Mouse (Mus musculus) frontal cortex, postnatal 14 days (tissue): ENCODE results near the gene Cenph.
"Not testable (repeated sequence)": the region's sequence is repeated elsewhere in the genome, so short reads cannot be mapped to it uniquely, and the experiment has no call there.

ENCODE experiments used
- DNase-seq, 2 experiments: peaks; one replicate each; pipeline ENCODE4 v3.0.0; 2022; ENCODE audit warnings: low spot score in 2 of 2

Cenph gene

DNA sequence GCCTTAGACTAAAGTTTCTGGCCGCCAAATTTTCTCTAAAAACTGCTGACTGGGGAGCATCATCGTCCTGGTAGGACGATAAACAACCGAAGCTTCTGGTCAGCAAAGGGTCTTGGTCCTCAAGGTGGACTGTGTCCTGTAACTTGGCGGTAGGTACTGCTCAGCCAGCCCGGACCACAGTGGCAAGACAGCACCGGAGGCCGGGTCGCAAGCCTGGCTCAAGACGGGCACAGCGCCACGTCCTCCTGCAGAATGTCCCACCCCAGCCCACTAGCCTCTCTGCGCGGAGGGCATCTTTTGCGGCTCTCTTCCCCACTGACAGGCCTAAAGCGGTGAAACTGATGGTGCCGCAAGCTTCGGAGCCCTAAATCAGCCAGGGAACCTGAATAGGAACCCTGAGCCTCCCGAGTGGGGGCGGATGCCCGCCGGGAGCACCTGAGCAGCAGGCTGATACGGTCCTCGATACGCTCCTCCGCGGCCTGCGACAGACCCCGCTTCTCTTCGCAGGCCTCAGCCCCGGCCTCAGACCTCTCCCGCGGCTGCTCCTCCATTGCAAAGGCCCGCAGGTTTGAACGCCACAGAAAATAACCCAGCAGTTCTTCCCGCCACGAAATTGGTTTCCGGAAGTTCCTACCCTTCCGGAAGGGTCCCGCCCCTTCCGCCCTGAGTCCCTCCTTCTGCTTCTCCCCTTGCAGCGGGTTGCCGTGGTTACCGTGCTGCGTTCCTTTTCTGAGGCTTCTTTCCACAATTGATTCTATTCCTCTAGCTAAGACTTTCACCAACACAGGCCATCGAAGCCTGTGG lies at the start of gene Cenph:
Cenph (minus strand) TSS at position 648 of the 804 bp plus-strand sequence.
- DNase-seq: peak; percentile 63 to 74

DNA sequence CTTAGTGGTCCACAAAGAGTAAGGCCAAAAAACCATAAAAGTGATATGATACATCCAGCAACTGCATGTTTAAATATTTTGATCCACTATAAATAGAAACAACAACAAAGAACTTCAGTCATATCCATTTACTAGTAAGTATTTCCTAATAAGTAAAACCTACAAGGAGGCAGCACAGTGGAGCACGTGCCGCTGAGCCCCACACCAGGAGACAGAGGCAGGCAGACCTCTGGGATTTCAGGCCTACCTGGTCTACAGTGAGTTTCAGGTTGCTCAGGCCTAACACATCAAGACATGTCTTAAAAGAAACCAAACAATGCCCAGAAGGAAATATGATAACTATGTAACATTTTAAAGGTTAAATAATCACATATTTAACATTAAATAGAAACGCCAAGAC lies 49.2 kb upstream of the Cenph start:
- DNase-seq: no peak

DNA sequence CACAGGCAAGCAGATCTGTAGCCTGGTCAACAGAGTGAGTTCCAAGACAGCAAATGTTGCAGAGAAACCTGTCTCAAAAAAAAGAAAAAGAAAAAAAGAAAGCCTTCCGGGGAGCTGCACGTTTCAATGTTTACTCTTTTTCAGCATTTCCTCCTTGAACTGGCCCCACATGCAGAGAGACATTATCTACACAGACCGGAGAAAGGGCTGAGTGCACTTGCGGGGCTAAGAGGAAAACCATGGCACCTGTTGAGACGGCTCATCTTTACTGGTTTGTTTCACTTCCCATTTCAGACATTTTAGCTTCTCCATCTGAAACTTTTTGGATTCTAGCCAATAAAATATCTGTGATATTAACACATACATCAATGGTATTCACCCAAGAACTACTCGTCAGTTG lies 48.6 kb upstream of the Cenph start:
- DNase-seq: no peak

DNA sequence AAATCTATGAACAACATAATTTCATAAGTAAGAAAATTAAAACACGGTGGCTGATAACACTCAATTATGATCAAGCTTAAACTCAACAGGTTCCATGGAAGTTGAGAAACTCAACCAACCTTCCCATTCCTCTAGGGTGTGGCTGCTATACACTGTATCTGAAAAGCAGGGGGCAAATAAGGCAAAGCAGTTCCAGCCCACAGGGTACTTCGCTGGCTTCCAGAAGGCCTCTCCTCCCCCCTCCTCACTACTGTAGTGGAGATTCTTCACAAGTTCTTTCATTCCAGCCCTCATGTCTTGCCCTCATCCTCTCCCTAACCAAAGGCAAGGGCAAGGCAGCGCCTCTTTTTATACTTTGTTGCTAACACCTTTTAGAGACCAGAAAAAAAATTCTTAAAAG lies 48.2 kb upstream of the Cenph start:
- no peak for DNase-seq

DNA sequence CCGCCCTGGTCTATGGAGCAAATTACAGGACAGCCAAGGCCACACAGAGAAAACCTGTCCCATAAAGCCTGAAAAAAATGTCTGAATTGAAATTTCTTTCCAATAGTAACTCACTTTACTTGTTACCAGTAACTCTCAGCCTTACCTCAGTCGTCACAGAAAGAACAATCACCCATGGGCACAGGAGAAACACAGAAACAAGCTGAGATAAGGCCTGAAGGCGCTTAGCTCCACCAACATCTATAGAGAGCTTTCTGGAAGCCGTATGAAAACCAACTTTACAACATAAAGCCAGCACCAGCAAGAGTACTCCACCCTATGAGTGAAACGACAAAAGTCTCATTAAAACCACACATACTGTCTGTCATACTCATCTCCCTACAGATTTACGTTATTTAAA lies 38.8 kb upstream of the Cenph start:
- no peak for DNase-seq

DNA sequence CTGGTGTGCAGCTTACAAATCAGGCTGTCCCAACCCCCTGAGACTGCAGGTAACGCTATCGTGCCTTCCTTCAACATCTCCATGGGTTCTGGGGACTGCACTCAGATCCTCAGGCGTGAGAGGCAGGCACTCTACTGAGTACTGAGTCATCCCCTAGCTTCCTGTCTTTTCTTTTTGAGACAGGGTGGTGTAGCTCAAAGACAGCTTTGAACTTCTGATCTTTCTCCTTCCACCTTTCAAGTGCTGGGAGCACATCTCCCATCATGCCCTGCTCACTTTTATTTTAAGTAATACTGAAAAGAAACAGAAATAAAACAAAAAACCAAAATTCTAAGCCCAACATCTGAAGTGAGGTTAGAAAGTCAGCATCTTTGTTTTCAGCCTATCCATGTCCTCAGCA lies 30.1 kb upstream of the Cenph start:
- no peak for DNase-seq

DNA sequence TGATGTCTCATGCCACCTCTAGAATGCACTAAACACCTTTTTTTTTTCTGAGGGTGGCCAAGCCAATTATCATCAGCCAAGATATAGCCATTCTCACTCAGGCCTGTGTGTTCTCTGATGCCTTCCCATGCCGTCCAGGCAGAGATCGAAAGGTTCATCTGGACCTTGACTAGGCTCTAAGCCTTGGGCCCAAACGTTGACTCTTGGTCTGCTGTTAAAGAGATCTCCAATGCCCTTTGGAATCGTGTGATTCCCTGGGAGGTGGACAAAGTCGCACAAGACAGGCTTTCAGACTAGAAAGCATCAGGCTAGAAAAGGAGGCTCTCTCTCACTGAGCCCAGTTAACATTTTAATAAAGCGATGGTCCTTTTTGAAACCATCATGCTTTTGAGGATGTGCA lies 21.5 kb upstream of the Cenph start:
- DNase-seq: no peak

DNA sequence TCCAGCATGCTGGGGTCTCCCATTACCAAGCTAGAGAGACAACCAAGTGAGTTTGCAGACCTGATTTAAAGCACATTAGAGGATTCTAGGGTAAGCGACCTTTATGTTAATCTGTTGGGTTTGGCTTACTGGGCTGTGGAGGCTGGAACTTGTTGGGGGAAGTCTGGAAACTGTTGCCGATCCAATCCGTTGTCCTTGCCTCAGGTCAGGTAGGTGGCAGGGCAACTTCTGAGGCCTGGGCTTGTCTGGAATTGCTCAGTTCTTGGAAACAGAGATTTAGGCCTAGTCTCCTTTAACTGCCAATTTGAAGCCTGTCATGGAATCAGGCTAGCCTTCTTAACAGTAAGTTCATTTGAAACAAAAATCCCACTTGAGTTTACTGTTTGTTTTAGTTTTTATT lies 13.4 kb upstream of the Cenph start:
- no peak for DNase-seq

DNA sequence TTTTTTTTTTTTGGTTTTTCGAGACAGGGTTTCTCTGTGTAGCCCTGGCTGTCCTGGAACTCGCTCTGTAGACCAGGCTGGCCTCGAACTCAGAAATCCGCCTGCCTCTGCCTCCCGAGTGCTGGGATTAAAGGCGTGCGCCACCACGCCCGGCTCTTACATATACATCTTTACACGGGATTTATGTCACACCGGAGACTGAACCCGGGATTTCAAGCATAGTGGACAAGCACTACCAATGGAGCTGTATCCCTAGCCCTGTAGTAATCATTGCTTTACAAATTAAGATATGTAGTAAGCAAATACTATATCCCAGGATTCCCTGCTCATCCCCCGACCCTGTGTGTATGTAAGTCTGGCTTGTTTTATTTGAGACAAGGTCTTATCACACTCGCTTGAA lies 12.4 kb upstream of the Cenph start:
- not testable (repeated sequence) for DNase-seq

DNA sequence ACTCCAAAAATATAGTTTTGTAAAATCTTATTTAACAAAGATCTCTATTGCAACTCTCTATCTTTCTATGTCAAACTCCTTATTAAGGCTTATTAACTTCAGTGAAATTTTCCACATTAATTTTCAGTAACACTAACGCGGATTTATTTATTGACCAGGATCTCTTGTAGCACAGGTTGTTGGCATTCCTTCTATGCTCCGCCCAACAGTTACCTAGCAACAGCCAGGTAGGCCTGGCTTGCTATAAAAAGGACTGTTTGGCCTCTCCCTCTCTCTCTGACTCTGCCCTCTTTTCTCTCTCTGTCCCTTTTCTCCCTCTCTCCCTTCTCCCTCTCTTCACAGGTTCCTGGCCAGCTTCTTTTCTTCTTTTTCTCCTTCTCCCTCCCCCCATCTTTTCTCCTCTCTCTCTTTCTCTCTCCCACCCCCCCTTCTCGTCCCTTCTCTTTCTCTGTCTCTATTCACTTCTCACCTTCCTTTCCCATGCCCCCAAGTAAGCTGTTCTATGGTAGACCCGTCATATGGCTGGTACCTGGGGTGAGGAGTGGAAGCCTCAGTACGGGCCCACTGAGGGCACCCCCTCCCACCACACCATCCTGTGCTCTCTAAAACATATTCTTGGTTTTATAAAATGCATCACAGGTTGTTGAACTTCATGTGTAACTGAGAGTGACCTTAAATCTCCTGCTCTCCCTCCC lies 11.8 kb upstream of the Cenph start:
- DNase-seq: no peak

DNA sequence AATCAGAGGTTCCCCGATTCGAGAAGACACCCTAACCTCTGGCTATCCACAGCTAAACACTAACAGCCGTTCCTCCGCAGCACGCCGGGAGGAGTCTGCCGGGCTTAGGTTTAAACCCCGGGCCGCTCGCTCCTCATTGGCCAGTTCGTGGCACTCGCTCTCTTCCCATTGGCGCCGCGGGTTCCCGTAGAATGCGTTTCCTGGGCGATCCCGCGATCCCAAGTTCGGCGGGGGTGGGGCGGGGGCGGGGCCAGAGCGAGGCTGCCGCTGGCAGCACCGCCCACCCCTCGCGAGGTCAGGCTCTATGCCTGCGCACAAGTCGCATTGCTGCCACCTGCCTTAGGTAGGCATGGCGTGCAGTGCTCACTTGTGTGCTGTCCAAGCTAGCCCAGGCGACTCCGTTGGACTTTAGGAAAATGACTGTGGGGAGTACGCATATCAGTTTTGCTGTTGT lies 10.7 kb upstream of the Cenph start, which contains the start of gene Ccnb1:
Ccnb1 (minus strand) TSS at position 157 of the 454 bp plus-strand sequence.
- DNase-seq: peak; percentile 78 to 85

DNA sequence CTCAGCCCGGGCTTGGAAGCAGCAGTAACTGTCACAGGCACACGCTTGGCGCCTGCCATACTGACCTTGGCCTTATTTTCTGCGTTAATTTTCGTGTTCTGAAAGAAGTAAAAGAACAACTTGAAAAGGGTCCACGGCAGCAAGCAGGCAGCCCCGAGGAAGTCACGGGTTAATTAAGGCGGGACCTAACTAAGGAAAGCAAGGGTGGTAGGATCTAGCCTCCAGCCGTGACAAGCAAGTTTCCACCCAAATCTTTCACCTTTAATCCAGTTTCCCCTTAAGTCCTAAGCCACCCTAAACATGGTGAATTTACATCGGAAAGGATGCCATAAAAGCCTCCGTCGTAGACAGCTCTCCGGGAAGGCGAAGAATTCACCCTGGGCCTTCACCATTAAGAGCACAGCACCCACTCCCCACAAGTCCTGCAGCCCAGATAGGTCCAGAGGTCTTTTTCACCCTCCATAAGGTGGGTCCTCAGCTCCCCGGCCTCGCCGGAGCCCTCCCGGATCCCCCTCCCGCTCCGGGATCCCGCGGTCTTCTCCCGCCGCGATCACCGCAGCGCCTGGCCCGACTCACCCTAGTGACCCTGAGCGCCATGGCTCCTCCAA lies 10.2 kb upstream of the Cenph start:
- DNase-seq: no peak

DNA sequence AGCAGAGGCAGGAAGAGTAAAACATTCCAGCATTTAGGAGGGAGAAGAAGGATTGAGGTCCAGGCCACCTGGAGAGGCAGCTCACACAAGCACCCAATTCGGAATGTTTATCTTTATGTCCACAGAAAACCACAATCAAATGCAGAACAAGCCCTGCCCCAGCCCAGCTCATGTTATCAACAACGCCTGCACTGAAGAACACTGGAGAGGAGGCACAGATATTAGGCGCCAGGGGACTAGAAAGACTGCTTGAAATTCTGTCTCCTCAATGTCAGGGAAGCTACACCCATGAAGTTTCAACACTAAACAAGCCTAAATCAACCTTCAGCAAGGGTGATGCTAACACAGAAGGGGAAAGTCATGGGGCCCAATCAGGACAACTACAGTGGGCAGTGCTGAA lies 1.8 kb upstream of the Cenph start:
- no peak for DNase-seq

DNA sequence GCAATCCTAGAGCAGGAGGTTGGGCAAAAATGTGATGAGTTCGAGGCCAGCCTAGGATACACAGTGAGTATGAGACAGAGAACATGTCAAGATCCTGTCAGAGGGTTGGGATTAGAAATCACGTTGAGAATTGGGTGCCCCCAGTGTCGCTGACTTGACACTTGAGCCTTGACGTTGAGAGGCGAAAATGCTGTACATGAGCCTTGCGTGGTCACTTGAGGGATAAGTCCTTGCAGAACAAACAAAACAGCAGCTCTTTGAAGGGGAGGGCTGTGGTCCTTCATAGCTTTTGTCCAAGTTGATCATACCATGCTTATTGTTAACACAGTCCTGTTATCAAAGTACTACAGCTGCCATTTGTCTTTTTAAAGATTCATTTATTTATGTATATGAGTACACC lies 1.0 kb upstream of the Cenph start:
- no peak for DNase-seq

DNA sequence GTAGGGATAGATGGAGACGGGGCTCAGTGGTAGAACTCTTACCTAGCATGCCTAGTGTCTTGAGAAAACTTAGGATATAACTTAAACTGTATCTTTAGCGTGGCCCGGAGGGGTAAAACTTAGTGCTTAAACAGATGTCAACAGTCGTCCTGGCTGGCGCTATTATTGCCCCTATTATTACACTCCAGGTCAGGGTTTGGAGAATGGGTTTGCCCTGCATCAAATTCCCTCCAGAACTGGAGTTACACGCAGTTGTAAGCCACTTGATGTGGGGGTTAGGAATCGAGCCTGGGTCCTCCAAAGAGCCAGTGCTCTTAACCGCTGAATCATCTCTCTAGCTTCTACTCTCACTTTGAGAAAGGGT lies 339 bp upstream of the Cenph start:
- DNase-seq: no peak

DNA sequence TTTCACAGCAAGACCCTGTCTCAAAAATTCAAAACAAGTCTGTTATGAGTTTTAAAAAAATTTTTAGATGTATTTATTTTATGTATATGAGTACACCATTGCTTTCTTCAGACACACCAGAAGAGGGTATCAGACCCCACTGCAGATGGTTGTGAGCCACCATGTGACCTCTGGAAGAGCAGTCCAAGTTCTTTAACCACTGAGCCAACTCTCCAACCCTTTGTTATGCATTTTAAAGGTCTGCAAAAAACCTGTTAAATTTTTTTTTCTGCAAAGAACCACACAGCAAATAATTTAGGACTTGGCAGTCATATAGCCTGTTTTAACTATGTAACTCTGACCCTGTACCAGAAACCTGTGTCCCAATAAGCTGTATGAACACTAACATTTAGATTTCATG lies 995 bp downstream of the Cenph start:
- DNase-seq: no peak

DNA sequence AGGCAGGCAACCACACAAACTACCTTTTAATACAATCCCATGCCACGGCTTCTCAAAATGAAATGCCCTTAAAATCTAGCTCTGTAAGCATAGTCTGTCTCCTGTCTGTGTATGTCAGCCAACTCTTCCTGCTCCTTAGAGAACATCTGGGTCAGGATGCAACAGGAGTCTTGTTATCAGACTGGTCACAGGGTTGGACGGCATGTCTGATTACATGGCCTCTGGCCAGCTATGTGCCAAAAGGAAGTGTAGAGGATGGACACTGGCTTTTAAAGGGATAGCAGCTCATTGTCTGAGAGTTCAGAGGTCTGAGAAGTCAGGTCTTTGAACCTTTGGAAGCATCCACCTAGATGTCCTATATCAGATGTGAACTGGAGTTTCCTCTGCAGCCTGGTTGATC lies 20.4 kb downstream of the Cenph start:
- DNase-seq: no peak

DNA sequence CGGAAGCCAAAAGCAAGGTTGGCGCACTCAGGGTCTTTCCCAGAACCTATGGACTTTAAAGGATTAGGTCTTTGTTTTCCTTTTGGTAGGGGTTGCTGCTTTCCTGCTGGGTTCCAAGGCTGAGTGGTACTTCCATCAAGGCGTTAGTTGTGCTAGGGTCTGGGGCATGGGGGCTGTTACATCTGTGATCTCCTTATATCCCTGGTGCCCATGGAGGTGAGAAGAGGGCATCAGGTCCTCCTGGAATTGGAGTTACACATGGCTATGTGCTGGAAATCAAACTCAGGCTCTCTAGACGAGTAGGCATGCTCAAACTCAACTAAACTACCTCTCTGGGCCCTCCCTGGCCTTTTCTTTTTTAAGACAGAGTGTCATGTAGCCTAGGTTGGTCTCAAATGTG lies 21.5 kb downstream of the Cenph start:
- DNase-seq: no peak

DNA sequence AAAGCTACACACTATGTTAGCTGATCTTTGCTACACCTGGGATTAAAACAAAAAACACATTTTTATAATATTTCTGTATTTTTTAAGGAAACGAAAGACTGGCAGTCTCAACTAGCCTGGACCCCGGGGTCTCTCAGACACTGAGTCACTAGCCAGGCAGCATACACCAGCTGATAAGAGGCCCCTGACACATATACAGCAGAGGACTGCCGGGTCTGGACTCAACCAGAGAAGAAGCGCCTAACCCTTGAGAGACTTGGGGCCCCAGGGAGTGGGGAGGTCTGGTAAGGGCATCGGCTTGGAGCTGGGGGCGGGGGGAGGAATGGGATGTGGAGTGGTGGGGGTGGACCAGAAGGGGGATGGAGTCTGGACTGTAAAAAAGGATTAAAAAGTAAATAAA lies 22.7 kb downstream of the Cenph start:
- no peak for DNase-seq

DNA sequence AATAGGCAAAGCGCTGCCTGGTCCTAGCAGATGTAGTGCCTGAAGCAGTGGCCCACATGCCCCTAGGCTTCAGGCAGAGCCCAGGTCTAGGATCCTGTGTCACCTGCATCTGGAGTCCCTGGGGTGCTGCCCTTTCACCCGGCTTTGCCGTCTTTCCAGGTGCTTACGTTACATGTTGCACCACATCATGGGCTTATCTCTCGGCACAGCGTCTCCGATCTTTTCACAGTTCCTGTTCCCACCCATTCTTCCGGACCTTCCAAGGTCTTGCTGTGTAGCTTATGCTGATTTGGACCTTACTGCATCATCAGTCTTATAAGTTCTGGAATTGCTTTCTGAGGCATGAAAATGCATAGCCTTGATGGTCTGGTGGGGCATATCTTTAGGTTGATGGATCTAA lies 23.2 kb downstream of the Cenph start:
- DNase-seq: no peak

DNA sequence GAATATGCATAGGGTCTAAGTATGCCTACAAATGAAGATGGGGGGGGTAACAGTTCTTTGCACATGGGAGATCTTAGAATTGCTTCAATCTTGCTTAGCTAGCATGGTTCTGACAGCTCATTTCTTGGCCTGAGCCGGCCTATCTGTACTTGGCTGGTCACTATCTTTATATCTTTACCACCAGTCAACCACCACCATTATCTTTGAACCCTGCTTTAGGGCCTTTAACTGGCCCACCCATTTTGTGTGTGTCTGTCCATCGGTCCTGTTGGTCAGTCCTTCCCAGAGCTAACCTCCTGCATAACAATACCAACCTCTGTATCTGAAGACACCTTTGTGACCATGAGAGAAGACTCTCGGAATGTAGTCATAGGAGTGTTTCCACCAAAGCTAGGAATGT lies 24.3 kb downstream of the Cenph start:
- no peak for DNase-seq

DNA sequence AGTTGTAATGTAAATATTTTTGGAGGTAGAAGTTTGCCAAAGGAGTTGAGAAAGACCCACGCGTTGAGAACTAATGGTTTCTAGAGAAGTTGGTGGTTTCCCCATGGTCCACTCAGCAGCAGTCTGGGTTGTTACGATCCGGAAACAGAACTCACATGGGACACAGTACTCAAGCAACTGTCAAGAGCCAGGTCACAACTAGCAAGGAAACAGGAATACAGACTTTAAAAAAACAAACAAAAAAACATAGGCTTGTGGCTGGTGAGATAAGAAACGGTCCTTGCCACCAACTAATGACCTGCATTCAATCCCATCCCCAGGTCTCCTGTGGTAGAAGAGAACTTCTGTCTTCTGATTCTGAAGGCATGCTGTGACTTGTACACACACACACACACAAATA lies 24.9 kb downstream of the Cenph start:
- DNase-seq: no peak

DNA sequence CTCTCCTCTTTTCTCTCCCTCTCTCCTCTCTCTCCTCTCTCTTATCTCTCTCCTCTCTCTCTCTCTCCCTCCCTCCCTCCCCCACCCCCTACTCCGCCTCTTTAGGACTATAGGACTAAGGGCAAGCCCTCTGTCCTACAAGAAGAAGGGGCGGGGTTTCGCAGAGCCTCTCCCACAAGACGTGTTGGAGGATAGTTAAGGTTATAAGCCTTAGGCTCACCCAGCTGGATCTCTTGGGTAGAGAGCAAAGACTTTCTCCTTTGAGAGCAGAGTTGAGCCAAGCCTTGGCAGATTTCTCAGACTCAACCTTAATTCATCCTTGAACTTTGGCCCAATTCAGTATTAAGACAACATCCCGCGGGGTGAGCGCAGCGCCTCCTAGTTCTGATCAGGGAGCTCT lies 27.1 kb downstream of the Cenph start:
- DNase-seq: no peak
